Mouse (Mus musculus): ENCODE measurements around the gene Cpne6.

DNA sequence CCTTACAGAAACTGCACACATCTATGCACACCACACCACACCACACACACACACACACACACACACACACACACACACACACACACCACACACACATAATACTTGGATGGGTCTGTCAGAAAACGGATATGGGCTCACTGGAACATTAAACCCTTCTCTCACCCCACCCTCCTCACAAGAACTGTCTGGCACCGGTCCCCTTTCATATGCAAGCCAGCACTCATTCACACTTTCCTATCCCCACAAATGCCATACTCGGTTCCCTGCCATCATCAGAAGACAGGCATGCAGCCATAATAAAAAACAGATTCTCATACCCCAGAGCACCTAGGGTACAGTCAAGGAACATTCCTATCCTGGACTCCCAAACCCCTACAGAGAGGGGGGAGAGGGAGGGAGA lies 18.1 kb upstream of the Cpne6 start:
- TF ChIP-seq USF1 (IDR thresholded peaks at IDR 0.05; ENCODE audit: low read depth): no peak
- no peak for TF ChIP-seq POLR2A (IDR thresholded peaks at IDR 0.05; ENCODE audit: insufficient read length, low read depth)
- no peak for TF ChIP-seq MAX (IDR thresholded peaks at IDR 0.05; ENCODE audit: low read depth)
- TF ChIP-seq MYOG (IDR thresholded peaks at IDR 0.05; ENCODE audit: control insufficient read depth in 1 of 3, insufficient read depth in 1 of 3, insufficient read length in 2 of 3, low read depth in 2 of 3): no peak
- no peak for TF ChIP-seq TCF3 (IDR thresholded peaks at IDR 0.05; ENCODE audit: insufficient read length, low read depth)
- TF ChIP-seq SRF (IDR thresholded peaks at IDR 0.05; ENCODE audit: control insufficient read depth, insufficient read length, low read depth): no peak
- no peak for TF ChIP-seq CEBPB (IDR thresholded peaks at IDR 0.05; ENCODE audit: insufficient read depth, poor library complexity, severe bottlenecking)
